Mouse (Mus musculus): ENCODE results near the gene Timm13.

The Timm13 gene

DNA sequence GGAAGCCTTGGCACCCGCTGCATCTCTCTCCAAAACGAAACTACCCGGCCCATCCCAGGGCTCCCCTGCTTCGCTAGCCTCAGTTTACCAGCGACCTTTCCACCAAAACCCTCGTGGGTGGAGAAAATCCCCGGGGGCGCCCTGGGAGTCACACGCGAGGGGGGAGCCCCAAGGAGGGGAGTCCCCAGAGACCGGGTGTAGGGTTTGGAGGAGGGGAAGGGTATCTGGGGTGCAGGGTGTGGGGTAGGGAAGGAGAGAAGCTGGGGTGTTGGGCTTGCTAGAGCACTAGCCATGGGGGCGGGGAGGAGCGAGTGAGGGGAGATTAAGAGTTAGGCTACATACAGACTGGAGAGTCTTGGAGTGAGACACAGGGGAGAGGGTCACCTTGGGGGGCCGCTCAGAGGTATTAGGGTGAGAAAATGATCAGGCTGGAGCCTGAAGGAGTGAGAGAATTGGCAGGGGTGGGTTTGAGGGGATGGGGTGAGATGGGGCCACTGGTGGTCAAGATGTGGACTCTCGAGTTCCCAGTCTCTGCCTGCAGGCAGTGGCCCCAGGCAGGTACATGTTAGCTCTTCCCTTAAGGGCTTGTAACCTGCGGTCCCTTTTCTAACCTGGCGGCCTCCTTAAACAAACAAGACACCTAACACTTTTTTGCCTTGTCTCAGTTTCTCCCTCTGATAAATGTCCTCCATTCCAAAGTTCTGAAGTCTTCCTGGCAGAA is 32.1 kb upstream of the Timm13 start:
- in situ Hi-C loops (cut with MseI, MboI) = no loop called here

DNA sequence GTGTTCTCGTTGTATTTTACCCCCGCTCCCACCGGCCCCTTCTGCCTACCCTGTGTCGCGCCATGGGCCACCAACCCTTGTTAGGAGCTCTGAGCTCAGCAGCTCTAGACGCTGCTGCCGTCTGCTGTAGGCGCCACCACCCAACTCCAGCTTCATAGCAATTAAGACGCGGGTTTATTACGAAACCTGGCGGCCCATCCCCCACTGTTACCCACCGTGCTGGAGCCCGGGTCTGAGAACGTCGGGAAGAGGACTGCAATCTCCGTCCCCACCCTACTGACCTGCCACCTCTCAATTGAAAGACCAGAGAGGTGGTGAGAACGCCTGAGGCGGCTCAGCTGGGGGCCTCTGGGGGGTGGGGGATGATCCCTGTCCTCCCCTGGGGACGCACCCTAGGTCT is 31.4 kb upstream of the Timm13 start:
- in situ Hi-C loops (cut with MseI, MboI) = no loop called here

DNA sequence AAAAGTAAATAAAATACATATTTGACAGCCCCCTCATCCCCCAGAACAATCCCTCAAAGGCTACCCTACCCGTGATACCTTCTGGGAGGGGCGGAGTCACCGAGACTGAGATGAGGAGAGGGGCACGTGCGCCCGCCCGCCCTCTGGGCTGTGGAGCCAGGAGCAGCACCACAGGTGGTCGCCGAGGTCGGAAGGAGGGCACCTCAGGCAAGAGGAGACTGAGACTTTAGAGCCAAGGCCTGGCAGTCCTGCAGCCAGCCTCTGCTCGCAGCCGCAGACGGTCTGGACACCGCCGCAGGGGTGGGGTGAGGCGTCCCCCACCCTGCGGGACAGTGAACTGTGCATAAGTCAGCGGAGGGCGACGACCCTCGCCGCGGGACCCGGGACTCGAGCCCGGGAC is 30.9 kb upstream of the Timm13 start:
- in situ Hi-C loops (cut with MseI, MboI) = no loop called here

DNA sequence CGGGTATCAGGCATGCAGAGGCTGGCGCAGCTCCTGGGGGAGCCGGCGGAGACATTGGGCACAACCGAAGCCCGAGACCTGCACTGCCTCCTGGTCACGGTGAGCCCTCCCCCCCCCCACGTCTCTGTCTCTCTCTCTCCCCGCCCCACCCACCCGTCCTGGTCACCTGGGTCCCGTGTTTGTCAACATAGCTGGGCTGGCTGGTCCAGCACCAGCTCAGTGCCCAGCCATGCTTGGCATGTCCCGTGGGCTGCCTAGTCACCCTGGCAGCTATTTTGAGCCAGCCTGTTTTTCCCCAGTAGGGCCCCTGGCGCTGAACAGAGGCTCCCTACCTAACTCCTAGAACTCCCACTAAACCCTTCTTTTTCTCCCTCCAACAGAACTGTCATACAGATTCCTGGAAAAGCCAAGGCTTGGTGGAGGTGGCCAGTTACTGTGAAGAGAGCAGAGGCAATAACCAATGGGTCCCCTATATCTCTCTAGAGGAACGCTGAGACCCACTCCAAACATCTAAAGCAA is 30.4 kb upstream of the Timm13 start:
- in situ Hi-C loops (cut with MseI, MboI) = no loop called here

DNA sequence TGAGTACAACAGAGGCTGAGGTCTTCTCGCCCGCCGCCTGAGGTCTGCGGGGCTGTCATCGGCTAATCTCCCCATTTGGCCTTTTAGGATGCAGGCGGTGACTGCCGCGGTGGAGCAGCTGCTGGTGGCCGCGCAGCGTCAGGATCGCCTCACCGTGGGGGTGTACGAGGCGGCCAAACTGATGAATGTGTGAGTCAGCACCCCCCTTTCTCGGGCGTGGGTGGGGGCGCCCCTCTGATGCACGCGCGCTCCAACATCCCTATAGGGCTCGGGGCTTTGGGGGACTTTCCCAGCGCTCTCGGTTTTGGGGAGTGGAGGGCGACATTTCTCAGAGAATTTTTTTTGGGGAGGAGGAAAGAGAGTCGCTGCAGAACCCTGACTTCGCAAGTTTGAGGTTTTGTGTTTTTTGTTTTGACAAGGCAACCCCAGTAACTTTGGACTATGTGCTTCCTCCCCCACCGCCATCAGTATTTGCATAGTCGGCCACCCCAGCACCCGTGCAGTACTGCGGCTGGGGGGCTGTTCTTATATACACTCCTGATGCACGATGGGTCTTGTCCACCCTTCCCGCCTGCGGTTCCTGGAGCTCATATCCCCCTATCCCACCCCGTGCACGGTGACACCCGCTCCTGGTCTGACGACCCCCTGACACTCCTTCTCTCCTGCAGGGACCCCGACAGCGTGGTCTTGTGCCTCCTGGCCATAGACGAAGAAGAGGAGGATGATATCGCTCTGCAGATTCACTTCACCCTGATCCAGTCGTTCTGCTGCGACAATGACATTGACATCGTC is 29.8 kb upstream of the Timm13 start:
- in situ Hi-C loops (cut with MseI, MboI) = no loop called here

DNA sequence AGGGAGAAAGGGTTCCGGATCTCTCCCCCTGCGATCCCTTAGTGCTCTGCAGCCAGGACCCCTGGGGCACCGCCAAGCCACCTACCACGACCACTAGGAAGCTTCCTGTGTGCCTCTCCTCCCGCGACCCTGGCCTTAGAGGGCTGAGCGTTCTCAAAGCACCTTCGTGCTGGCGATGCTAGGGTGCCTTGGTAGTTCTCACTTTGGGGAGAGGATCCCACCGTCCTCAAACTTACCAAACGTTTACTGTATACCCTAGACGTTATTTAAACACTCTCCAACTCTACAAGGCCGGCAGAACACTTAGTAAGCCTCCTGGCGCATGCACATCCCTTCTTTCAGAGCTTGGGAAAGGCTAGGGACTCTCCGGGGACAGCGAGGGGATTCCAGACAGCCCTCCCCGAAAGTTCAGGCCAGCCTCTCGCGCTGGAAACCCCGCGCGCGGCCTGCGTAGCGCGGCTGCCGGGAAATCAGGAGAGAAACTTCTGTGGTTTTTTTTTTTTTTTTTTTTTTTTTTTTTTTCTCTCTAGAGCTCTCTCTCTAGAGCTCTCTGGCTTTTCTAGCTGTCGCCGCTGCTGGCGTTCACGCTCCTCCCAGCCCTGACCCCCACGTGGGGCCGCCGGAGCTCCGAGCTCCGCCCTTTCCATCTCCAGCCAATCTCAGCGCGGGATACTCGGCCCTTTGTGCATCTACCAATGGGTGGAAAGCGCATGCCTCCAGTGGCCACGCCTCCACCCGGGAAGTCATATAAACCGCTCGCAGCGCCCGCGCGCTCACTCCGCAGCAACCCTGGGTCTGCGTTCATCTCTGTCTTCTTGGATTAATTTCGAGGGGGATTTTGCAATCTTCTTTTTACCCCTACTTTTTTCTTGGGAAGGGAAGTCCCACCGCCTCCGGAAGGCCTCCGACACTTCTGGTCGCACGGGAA is 28.8 kb upstream of the Timm13 start, which contains the start of gene Gadd45b:
Gene Gadd45b (plus strand): TSS at position 775 of the 928 bp plus-strand sequence.
- in situ Hi-C loops (cut with MseI, MboI) = loop anchor here (5.0 kb wide), 2 partner anchors 58 to 63 kb away; no protein-coding TSS in a partner anchor

DNA sequence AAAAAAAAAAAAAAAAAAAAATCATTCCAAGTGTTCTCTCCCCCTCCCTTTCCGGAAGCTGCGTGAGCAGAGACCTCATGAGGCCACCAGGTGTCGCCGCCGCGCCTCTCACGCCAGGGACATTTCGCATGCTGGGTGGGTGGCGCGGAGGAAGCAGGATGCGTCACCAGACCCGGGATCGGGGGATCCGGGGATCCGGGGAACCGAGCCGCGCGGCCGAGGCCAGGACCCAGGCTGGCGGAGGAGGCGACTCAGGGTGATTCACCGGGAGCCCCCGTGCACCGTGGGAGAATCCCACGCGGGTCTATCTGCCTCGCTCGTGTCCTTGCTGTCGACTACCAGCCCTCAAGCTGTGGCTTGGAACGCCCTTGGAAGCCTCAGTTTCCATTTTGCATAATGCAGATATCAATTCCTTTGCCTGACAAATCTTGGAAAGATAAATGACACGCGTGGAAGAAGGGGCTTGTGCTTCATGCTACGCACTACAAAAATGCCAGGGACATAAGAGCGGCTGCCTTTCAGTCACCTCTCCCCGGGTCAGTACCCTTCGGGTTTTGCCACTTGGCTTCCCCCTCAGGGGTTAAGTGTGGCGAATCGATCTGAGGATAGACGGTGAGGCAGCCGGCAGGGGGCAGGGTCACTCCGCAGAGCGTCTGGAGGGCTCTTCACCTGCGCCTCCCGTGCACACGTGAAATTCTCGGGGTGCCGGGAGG is 28.0 kb upstream of the Timm13 start:
- in situ Hi-C loops (cut with MseI, MboI) = loop anchor here (5.0 kb wide), 2 partner anchors 59 to 64 kb away; no protein-coding TSS in a partner anchor

DNA sequence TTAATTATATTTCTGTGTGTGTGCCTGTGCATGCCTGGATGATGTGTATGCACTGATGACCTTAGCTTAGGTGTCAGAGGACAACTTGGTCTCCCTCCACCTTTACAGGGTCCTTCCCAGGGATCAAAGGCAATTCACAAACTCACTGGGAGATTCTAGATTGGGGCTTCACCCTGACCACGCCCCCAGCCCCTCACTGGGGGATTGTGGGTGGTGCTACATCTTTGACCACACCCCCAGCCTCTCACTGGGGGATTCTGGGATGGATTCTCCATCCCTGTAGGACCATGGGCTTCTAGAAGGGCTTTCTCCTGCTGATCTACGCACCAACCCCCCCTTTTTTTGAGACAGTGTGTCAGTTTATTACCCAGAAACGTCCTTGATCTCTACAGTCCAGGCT is 24.7 kb upstream of the Timm13 start:
- in situ Hi-C loops (cut with MseI, MboI) = loop anchor here (5.0 kb wide), 2 partner anchors 62 to 67 kb away; no protein-coding TSS in a partner anchor

DNA sequence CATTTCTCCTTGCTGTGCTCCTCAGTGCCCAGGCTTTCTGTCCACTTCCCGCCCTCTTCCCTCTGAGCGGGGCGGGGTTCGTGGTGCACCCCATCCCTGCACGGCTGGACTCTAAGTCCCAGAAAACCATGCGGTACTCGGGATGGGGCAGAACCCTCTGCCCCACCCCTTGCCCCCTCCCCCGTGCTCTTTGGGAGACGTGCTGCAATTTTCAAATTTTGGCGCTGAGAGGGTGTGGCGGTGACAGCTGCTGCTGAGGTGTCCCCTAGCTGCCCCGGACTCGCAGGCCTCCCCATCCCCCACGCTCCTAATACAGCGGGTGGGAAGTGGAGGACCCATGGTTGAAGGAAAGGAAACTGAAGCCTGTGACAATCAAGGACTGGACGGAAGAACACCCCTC is 21.2 kb upstream of the Timm13 start:
- in situ Hi-C loops (cut with MseI, MboI) = no loop called here

DNA sequence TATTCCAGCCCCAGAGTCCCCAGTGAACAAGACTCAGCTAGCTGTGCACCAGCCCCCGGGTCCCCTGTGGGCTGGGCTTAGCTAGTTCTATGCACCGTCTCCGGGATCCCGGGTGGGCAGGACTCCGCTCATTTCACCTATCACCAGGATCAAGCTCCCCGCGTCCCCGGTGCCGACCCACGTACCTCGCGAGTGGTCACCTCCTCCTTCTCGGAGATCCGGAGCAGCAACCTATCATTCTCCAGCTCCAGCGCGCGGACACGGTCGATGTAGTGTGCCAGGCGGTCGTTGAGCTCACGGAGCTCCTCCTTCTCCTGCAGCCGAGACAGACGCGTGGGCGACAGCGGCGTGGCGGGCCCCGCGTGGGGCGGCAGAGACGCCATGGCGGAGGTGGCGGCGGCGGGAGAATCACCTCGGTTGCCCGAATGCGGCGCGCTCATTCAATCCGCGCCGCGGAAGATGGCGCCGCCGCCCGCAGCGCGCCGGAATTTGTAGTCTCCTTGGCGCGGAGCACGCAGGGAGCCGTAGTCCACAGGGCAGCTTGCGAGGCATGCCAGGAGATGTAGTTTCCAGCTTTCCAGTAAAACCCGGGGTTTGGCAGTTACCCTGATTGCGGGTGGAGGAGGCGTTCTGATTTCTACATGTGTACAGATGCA is 17.1 kb upstream of the Timm13 start, which contains the start of gene Lmnb2:
Gene Lmnb2 (minus strand): TSS at position 467 of the 656 bp plus-strand sequence.
- in situ Hi-C loops (cut with MseI, MboI) = no loop called here

DNA sequence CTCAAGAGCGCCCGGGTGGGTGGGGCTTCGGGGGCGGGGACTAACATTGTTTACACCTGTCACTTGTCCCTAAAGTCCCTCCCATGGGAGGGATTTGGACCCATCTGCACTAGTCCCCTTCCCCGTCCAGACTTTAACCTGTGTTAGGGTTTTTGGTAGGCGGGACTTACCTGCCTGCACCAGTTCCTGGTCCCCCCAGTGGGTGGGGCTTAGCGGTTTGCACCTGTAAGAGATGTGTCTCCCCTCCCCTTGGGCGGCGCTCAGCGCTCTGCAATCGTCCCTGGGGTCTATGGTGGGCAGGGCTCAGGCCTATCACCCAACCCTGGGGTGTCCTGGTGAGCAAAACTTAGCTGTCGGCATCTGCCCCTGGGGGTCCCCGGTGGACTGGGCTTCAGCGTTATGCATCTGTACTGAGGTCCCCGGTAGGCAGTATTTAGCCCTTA is 16.6 kb upstream of the Timm13 start:
- in situ Hi-C loops (cut with MseI, MboI) = no loop called here

DNA sequence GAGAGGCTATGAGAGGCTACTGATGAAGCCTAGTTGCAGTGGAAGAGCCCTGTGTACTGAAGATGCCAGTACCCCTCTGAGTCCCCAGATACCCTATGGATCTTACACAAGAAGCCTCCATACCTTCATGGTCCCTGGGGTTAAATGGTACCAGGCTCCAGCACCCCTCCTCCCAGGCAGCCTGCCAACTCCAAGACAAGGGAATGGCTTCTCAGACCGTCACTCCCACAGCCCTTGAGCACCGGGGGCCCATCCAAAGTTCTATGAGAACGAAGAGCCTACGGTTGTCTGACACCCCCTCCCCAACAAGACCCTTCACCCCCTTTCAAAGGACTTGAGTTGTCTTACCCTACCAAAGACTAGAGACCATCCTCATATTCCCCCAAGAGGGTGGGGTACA is 15.0 kb upstream of the Timm13 start:
- in situ Hi-C loops (cut with MseI, MboI) = no loop called here

DNA sequence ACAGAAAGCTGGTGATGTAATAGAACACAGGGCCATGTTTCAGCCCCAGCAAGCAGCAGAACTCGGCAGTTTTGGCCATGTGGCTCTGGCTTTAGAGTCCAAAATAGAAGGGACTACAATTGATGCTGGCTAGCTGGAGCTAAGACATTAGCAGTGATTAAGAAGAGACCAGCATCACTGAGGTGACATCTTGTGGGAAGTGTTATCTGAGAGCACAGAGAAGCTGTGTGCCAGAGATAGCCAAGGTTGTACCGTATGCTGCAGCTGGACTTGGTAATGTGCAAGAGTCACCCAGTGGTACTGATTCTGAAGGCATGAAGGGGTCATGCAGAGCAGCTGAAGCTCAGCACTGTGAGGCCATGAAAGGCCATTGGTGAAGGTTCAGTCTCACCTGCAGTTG is 14.5 kb upstream of the Timm13 start:
- in situ Hi-C loops (cut with MseI, MboI) = no loop called here

DNA sequence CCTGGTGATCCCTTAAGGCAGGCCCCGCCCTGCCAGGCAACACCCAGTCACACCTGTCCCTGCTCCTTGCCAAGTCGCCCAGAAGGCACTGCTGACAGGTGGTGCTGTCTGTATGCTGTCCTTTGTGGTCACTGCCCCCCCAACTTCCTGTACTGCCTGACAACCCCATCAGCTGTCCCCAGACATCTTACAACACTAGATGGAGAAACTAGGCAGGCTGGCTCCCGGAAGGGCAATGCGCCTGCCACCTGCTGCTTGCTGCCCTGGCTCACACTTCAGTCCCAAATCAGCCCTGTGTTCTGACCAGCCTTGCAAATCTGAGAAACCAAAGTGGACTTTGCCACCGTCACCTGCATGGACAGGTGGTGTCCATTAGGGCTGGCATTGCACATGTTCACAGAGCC is 13.5 kb upstream of the Timm13 start:
- in situ Hi-C loops (cut with MseI, MboI) = no loop called here

DNA sequence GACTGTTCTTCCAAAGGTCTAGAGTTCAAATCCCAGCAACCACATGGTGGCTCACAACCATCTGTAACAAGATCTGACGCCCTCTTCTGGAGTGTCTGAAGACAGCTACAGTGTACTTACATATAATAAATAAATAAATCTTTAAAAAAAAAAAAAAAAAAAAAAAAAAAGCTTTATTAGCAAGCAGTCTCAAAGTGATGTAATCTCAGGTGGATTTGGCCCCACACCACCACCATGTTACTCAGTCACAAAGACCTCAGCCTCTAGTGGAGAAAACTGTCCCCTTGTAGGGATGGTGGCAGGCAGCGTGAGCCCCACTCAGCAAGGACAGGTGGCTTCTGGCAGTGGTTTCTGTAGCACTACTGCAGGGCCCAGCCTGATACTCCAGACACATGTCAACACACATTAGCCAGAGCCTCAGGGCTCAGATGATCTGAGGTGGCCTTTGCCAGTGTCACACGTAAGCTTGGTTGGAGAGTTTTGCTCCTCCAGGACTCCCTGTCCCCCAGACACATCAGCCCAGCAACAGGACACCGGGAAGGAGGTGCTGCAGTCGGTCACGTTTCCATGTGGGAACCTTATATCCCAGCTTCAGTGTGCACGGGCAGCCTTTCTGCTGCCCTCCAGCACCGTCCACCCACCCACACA is 12.7 kb upstream of the Timm13 start:
- in situ Hi-C loops (cut with MseI, MboI) = no loop called here

DNA sequence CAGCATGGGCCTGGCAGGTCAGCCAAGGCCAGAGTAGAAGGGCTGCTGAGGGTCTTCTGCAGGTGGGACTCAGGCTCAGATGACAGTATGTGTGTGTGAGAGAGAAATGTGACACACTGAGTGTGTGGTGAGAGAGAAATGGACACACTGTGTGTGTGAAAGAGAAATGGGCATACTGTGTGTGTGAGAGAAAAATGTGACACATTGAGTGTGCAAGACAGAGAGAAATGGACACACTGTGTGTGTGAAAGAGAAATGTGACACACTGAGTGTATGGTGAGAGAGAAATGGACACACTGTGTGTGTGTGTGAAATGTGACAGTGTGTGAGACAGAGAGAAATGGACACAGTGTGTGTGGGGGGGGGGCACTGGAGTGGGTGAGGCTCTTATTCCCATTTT is 11.1 kb upstream of the Timm13 start:
- in situ Hi-C loops (cut with MseI, MboI) = no loop called here

DNA sequence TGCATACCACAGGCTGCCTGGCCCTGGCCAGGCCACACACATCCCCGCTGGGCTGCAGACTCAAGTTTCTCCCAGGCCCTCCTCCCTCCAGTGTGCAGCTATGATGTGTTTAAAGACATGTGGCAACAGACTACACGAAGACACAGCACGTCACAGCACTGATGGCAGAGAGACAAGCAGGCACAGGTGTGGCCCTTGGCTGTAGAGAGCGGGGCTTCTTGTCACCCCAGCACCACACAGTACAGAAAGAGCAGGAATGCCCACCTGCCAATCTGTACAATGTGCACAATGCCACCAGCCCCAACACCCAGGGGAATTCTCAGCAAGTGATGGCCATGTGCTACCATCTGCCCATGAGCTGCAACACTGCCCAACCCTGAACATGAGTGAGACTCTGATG is 10.6 kb upstream of the Timm13 start:
- in situ Hi-C loops (cut with MseI, MboI) = no loop called here

DNA sequence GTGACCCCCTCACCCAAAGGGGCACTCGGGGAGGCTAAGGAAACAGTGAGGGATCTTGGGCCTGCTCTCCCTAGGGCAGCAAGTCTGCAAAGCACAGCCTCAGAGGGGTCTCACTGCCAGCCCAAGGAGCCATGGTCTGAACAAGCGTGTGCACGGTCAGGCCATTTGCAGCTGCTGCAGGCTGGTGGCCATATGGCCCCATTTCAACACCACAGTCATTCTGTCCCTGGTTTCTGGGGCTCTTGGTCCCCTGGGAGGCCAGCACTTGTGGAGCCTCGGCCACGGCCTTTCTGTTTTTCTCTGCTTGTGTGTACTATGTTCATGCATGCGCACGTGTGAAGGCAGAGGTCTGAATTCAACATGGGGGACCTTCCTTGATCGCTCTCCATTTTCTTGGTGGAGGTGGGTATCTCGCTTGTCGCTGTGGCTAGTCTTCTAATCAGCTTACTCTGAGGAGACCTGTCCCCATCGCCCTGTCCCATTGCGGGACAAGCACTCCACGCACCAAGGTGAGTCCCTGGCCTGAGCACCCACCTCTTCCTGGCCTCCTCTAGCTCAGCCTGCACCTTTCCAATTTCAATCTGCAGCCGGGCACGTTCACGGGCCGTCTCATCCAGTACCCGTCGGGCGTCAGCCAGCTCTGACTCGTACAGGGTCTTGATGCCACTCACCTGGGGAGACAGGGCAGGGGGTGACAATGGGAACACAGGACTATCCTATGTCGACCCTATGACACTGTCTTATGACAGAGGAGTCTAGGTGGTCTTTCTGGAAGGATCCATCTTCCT is 8.8 kb upstream of the Timm13 start:
- in situ Hi-C loops (cut with MseI, MboI) = no loop called here

DNA sequence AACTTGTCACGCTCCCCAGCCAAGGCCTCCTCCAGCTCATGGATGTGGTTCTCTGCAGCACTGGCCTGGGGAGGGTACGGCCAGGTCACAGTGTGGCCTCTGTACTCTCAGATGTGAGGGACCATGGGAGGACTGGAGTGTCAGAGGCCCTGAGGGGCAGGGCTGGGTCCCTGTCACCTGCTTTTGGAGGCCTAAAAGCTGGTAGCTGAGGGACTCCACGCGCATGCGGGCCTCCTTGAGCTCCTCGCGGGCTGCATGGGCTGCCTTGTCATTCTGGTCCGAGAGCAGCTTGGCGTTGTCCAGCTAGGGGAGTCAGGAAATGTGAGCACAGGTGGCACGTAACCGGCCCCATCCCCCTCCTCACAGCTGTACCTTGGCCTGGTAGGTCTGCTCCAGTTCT is 3.9 kb upstream of the Timm13 start:
- in situ Hi-C loops (cut with MseI, MboI) = no loop called here

Data from mouse trophoblast stem cell (cell line).